Mouse (Mus musculus) v-Abl transformed pro-B cells (cell line): ENCODE data around the gene Fbxo44.
"Not testable (repeated sequence)": the region's sequence is repeated elsewhere in the genome, so short reads cannot be mapped to it uniquely, and the experiment has no call there.

Source experiments
- in situ Hi-C, 2 experiments: fragments of 400-800 bp; cut with MboI; formaldehyde crosslinking; loops; one replicate each; pipeline ENCODE4 v1.15.1; 2025; ENCODE audit not compliant: unreplicated experiment in 2 of 2

The Fbxo44 gene

DNA sequence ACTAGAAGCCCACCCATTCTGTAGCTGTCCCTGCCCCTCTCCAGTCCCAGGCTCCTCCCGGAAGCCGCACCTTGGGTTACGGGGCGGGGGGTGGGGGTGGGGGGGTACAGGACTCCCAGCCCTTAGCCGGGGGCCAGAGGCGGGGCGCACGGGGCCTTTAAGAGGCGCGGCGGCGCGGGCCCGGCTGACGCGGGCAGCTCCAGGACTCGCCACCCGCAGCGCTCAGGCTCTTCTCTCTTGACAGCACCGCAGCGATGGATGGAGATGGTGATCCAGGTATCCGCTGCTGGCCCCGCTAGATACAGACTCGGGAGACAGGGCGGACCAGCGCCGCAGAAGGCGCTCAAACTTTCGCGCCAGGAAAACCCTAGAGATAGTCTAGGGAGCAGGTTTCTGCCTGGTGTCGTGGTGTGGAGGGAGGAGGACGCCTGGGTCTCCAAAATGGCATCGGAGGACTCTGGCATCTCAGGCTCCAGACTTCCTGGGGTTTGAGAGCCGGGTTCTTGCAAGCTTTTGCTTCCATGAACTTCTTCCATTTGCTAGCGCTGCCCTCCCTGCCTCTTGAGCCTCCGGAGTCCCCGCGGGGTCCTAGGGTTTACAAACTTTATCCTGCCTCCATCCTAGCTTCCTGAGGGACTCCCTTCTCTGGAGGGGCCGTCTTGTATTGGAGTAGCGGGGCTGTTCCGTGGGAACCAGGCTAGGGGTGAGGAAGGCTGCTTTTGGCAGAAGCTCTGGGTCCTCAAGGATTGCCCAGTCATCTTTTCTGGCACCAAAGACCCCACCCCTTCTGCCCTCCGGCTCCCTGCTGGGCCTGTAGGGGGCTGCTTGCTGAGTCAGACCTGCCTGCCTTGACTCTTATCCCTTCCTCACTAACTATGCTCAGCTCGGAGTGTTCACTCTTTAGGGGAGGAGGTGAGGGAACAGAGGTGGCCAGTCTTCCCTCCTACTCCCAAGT is at the start of gene Fbxo44, which contains the start of gene Fbxo2:
TSS of gene Fbxo44 (minus strand) at position 47 of the 955 bp plus-strand sequence.
TSS of gene Fbxo2 (plus strand) at position 186 of the 955 bp plus-strand sequence.
- in situ Hi-C loops, result loop anchor here in 1 of 2 experiments (5.0 kb wide), 1 partner anchor 198 kb away; no protein-coding TSS in a partner anchor

DNA sequence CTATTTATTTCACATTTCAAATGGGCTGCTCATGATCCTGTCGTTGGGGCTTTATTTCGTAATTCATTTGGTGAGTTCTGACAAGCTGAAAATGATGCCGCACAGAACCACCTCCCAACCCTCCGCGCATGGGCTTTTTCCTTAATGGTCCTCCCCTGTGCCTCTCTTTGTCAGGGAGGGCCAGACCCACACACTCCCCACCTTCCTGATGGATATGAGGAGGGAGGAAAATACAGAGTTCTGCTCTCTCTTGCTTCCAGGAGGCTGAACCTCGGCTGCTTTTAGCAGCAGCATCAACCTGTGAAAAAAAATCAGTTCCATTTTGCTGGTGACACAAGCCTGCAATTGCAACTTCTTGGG is 44.6 kb upstream of the Fbxo44 start:
- in situ Hi-C loops, result no loop called here

DNA sequence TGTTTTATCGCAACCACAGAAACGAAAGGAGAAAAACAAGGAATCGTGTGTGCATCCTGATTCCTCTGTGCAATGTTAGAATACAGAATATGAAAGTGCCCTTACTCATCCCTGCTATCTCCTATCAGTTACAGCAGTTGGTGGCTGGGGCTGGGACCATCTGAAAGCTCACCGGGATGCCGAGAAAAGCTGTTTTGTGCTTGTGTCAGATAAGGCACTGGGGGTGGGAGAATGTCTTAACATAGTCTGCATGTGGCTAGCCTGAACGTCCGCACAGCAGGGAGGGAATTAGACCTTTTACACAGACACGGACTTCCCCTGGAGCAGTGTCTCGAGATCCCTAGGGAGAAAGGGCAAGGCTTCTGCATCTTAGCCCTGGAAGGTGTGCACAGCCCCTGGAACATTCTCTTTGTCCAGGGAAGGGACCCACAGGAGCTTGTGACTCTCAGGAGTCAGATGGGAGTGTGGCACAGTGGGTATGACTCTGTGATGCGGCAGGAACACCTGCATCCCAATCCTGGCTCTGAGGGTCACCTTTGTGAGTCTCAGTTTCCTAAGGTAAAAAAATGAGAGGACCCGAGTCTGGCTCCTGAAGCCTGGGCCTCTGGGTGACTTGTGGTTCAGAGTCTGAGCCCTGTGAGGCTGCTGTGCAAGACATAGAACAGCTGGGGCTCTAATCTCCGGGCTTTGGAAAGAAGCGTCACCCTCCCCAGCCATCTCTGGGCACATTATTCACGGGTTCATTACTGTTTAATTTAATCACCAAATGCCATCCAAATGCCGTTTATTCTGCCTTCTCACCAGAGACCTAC is 44.0 kb upstream of the Fbxo44 start:
- in situ Hi-C loops, result no loop called here

DNA sequence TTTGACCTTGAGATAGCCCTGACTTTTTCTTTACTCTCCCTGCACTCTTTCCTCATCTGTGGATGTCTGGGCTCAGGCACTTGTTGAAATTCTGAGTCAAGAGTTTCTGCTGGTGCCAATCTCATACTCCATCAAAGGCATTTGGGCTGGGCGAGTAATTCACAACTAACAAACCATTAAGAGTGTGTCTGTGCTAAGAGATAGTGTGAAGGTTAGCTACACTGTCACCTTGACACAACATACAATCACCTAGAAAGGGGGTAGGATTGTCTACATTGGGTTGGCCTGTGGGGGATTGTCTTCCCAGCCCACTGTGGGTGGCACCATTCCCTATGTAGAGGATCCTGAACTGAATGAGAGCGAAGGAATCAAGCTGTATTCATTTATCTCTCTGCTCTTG is 43.3 kb upstream of the Fbxo44 start:
- in situ Hi-C loops, result no loop called here

- in situ Hi-C loops, result no loop called here
These were observed 38.4 kb upstream of the Fbxo44 start for GRCm38 (mm10) chr4:148198721-148199120.

DNA sequence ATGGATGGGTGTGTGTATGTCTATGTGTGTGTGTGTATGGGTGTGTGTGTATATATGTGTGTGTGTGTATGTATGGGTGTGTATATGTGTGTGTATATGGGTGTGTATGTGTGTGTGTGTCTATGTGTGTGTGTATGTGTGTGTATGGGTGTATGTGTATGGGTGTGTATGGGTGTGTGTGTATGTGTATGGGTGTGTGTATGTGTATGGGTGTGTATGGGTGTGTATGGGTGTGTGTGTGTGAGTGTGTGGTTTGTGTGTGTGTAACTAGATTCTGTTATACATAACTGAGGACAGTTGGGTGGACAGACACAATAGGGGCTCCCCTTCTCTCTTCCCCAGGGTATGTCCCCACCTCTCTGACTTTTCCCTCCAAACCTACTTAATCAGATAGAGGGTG is 34.1 kb upstream of the Fbxo44 start:
- in situ Hi-C loops, result no loop called here

GRCm38 (mm10) chr4:148192707-148193245 is 32.5 kb upstream of the Fbxo44 start:
- in situ Hi-C loops, result no loop called here

- in situ Hi-C loops, result not testable (repeated sequence)
These were observed 28.5 kb upstream of the Fbxo44 start for GRCm38 (mm10) chr4:148188767-148189166.

- in situ Hi-C loops, result no loop called here
These were observed 25.5 kb upstream of the Fbxo44 start for GRCm38 (mm10) chr4:148185819-148186218.

DNA sequence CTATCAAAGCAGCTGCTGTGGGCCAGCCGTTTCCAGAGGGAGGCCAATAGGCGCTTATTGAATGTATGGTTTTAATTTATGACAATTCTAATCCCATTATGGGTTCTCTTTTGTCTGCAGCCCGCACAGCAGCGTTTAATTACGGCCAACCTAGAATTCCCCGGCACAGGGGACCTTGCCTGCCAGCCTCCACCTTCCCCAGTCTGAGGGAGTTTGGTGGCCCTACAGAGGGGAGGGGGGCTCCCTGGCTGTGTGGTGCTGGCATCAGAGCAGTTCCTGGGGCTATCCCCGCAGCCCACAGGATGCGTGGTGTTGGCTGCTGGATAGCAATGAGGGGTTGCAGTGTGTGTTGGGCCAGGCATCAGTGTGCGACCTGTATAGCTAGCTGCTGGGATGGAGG is 24.3 kb upstream of the Fbxo44 start:
- in situ Hi-C loops, result no loop called here

- in situ Hi-C loops, result no loop called here
These were observed 22.1 kb upstream of the Fbxo44 start for GRCm38 (mm10) chr4:148182363-148182762.

GRCm38 (mm10) chr4:148181483-148181882 is 21.2 kb upstream of the Fbxo44 start:
- in situ Hi-C loops, result no loop called here

DNA sequence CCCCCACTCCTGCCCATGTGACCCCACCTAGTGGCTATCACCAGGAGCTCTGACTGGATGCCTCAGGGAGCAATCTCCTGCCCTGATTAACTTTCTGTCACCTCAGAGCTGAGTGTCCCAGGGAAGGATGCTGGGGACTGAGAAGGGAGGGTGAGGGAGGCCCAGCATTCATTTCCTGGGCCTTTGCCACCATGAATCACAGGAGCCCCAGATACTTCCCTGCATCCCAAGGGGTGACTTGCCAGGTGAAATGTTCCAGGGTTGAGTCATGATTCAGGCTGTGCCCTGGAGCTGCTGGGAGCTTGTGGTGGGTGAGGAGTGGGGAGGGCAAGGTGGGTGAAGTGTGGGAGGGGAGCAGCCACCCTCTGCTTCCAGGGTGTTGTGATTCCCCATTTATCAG is 17.4 kb upstream of the Fbxo44 start:
- in situ Hi-C loops, result loop anchor here in 1 of 2 experiments (10.0 kb wide), 1 partner anchor 287 kb away; no protein-coding TSS in a partner anchor

- in situ Hi-C loops, result loop anchor here in 1 of 2 experiments (10.0 kb wide), 1 partner anchor 288 kb away; no protein-coding TSS in a partner anchor
These were observed 16.3 kb upstream of the Fbxo44 start for GRCm38 (mm10) chr4:148176603-148177002.

GRCm38 (mm10) chr4:148174495-148174862 is 14.2 kb upstream of the Fbxo44 start:
- in situ Hi-C loops, result loop anchor here (5.0 to 10.0 kb wide), 3 partner anchors 253 to 433 kb away; no protein-coding TSS in a partner anchor

DNA sequence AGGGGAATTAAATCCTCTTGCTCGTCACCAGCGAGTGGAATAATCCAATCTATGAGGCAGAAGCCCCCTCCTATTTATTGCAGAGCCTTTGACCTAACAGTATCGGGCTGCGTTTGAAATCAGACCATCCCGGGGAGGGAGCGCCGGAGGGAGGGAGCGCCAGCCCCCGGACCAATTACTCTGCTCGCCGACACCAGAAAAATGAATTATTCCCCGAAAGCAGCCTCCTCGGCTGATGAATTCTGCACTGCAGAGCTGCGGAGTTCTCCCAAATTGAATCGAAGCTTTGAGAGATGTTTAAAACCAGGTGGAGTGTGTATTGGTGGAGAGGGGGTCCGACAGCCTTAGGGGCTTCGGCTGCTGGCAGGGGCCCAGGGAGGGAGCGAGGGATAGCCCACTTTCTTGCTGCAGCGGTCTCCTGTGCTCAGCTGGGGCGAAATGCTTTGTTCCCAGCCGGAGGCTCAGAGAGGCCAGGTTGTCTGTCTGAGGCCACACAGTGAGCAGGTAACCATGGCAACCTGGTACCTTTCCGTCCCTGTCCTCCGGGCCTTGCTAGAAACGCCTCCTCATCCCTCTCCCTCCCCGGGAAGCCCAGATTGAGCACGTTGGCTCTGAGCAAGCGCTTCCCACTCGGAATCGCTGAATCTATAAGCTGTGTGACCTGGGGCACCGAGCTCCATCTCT is 13.7 kb upstream of the Fbxo44 start:
- in situ Hi-C loops, result loop anchor here (5.0 to 10.0 kb wide), 3 partner anchors 253 to 433 kb away; no protein-coding TSS in a partner anchor

GRCm38 (mm10) chr4:148171261-148171660 is 11.0 kb upstream of the Fbxo44 start:
- in situ Hi-C loops, result loop anchor here (5.0 to 10.0 kb wide), 3 partner anchors 256 to 436 kb away; no protein-coding TSS in a partner anchor

DNA sequence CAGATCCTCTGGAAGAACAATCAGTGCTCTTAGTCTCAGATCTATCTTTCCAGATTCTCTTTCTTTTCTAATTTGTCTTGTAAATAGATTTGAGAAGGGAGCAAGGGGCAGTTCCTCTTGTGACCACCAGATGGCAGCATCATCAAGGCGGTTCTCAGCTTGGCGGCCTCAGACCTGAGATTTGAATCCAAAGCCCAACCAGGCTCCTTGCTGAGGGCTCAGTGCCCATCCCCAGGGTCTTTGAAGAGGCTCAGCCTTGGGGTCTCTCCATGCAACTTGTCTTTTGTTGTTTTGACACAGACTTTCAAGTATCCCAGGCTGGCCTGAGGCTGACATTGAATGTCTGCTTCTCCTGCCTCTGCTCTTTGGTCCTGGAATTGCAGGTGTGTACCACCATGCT is 10.6 kb upstream of the Fbxo44 start:
- in situ Hi-C loops, result loop anchor here (5.0 to 10.0 kb wide), 3 partner anchors 256 to 436 kb away; no protein-coding TSS in a partner anchor

DNA sequence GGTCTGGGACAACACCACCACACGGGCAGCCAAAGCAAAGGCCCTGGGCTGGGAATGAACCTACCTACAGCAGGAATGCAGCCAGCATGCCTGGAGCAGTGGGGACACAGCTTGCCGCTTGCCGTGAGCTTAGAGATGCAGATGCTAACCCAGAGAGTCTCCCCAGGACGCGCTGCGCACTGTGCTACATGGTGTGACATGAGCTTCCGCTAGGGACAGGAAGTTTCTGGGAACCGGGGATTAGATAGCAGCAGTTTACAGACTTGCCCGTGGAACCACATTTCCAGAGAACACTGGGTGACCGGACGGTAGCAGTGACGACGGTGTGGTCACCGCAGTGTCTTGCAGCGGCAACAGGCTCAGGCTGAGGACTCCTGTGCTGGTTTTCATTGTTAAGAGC is 9.3 kb upstream of the Fbxo44 start:
- in situ Hi-C loops, result loop anchor here in 1 of 2 experiments (5.0 kb wide), 1 partner anchor 57 kb away; no protein-coding TSS in a partner anchor

DNA sequence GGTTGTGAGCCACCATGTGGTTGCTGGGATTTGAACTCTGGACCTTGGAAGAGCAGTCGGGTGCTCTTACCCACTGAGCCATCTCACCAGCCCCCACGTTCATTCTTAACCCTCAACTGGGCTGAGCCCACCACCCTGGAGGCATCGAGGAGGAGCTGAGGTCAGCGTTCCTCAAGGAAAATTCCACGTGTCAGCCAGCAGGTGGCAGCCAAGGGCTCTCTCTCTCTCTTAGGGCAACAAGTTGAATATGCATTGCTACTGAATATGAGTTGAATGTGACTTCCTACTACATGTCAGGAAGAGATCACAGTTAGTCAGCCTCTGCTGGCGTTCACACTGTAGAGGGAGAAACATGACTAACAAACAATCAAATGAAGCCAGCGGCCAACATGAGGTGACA is 8.0 kb upstream of the Fbxo44 start:
- in situ Hi-C loops, result loop anchor here in 1 of 2 experiments (5.0 kb wide), 1 partner anchor 56 kb away; no protein-coding TSS in a partner anchor
